Mouse (Mus musculus): ENCODE measurements around the gene Hectd4.

GRCm38 (mm10) chr5:121407856-121408255, 187.8 kb downstream of the Hectd4 start:
- TF ChIP-seq FLI1 (IDR thresholded peaks at IDR 0.05; ENCODE audit: low read length) (no peak), GATA1 (IDR thresholded peaks at IDR 0.05; ENCODE audit: borderline replicate concordance, low read length) (no peak)

Data from megakaryocyte, embryonic 14.5 days (primary cell).